Mouse (Mus musculus) CH12.LX (cell line): ENCODE results near the gene Tpra1.

Experiments used
- CTCF ChIP-seq, 2 experiments: IDR thresholded peaks in 1 of 2; conservative IDR thresholded peaks in 1 of 2; 2 replicates each; pipeline ENCODE4 v1.5.1; 2011 to 2012; ENCODE audit warnings: low read depth in 2 of 2, low read length in 2 of 2, improper control_type of control experiment in 1 of 2, inconsistent platforms in 1 of 2, mild to moderate bottlenecking in 1 of 2, moderate library complexity in 1 of 2
- EP300 ChIP-seq: IDR thresholded peaks from 2 replicates; pipeline ENCODE4 v1.6.1; 2011; ENCODE audit warnings: low read length, improper control_type of control experiment
- HCFC1 ChIP-seq: IDR thresholded peaks from 2 replicates; pipeline ENCODE4 v1.6.1; 2012; ENCODE audit warnings: low read depth, mild to moderate bottlenecking, inconsistent platforms, low read length, improper control_type of control experiment
- NRF1 ChIP-seq: IDR thresholded peaks from 2 replicates; pipeline ENCODE4 v1.6.1; 2014; ENCODE audit warnings: low read depth, mild to moderate bottlenecking, inconsistent platforms, low read length, improper control_type of control experiment, moderate library complexity
- TBP ChIP-seq: conservative IDR thresholded peaks from 2 replicates; pipeline ENCODE4 v1.6.1; 2011; ENCODE audit warnings: low read depth, low read length, improper control_type of control experiment
- ZNF384 ChIP-seq: IDR thresholded peaks from 2 replicates; pipeline ENCODE4 v1.6.1; 2012; ENCODE audit warnings: low read depth, low read length, improper control_type of control experiment, inconsistent platforms

DNA sequence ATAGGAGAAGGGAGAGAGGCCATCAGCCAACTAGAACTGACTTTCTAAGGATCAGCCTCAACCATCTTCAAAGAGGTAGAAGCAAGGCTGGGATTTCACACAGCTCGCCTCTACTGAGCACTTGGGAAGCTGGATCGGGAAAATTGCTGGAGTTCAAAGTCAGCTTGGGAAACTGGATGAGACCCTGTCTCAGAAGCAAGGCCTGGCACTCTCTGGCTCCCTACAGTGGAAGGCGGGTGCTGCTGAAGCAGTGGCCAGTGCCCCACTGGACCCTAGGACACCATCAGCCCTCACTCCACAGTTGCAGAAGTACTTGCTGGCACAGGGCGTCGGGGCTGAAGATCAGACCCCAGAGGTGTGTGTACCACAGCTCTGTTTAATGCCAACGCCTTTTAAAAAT, 44.2 kb upstream of the Tpra1 start:
- no peak for TF ChIP-seq CTCF (conservative IDR thresholded peaks at IDR 0.05 in 1 of 2, IDR thresholded peaks at IDR 0.05 in 1 of 2; ENCODE audit: low read depth in 2 of 2, low read length in 2 of 2)
- no peak for TF ChIP-seq EP300
- TF ChIP-seq TBP, result no peak
- no peak for TF ChIP-seq ZNF384
- no peak for TF ChIP-seq NRF1
- TF ChIP-seq HCFC1, result no peak
